Mouse (Mus musculus) embryo, embryonic 9.5 days (tissue): ENCODE measurements at regions not wholly inside any gene's neighbourhood (a gene's known extent, or its start where the extent isn't known, plus 50 kb on each side); places are given as distances from the start of the nearest gene placed in this dataset.

Experiments used
- DNase-seq: peaks from one replicate; pipeline ENCODE4 v3.0.0-alpha.2; 2017; ENCODE audit errors: extremely low spot score

GRCm38 (mm10) chr7:70649760-70650377, 283.3 kb upstream of the Nr2f2 start:
- DNase-seq: no peak

GRCm38 (mm10) chr7:70646801-70647200, 280.3 kb upstream of the Nr2f2 start:
- DNase-seq: no peak

DNA sequence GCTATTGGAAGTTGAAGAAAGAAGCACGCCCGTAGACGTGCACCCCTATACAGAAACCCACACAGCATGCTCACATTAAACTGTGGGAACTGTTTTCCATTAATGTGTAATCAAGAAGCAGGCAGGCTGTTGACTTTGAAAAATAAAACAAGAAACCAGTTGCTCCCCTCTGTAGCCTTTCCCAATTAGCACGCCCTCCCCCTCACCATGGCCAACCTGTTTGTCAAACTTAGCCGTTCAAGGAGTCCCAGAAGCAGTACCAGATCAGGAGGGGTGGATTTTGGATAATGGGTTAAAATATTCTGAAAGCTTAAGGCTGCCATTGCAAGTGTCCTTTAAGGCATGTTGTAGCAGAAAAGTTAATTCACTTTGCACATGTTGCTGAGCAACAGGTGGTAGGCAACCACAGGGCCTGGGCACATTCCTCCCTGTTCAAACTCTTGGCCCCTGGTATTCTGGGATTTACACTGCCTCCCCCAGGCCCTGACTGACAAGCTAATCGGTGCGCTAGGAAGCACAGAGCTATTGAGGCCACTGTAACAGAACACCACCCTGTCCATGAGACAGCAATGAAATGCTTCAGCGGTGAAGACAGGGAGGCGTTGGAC, 277.3 kb upstream of the Nr2f2 start:
- peak; percentile 64 for DNase-seq

DNA sequence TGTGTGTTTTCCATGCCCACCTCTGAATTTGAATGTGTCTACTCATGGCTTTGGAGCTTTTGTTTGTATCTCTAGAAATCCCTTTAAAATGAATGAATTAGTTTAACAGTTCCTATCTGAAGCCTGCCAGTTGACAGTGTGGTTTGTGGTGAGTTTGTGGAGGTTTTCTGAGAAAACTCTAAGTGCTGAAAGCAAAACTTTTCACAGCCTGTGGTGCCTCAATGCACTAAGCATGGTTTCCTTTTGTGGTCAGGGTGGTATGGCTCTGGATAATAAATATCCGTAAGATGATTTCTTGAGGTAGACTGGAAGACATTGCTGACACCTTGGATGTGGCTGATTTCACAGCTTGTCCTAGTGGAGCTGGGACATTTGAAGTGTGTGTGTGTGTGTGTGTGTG, 276.5 kb upstream of the Nr2f2 start:
- no peak for DNase-seq

DNA sequence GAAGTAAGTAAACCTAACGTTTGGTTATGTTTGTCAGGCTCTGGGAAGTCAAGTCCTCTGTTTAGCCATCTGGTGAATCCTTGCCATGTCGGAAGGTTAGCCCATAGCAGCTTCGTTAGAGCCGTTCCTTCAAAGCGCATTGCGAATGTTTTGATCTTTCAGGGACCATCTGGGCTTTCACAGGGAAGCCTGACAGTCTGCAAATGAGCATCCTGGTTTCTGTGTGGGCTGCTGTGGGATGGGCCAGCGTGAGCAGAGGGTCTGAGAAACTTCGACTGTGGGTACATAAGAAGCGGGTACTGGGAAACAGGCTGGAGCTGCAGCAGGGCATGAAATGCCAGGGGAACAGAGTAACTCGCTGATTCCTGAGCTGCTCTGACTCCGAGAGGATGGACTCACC, 274.7 kb upstream of the Nr2f2 start:
- DNase-seq: peak; percentile 36

GRCm38 (mm10) chr7:70640574-70640973, 274.0 kb upstream of the Nr2f2 start:
- DNase-seq: no peak

- DNase-seq: no peak
Observed at GRCm38 (mm10) chr7:70638161-70638560, 271.6 kb upstream of the Nr2f2 start.

DNA sequence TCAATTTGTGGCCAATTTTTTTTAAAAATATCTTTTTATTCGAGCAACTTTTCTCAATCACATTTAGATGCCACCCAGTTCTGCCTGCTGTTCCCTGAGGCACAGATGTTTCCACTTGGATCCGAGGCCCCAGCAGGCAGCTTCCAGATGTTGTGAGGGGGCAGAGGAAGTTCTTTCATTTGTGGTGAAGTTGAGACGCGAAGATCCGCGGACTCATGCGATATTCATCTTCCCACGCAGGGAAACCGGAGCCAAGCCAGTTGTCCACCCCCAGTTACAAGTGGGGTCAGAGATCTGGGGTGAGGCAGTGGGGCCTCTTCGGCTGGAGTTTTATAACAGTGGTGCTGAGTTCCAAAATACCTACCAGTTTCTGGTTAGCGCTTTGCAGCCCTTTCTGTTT, 267.5 kb upstream of the Nr2f2 start:
- DNase-seq: peak; percentile 18

GRCm38 (mm10) chr7:70633577-70633976, 267.0 kb upstream of the Nr2f2 start:
- no peak for DNase-seq

DNA sequence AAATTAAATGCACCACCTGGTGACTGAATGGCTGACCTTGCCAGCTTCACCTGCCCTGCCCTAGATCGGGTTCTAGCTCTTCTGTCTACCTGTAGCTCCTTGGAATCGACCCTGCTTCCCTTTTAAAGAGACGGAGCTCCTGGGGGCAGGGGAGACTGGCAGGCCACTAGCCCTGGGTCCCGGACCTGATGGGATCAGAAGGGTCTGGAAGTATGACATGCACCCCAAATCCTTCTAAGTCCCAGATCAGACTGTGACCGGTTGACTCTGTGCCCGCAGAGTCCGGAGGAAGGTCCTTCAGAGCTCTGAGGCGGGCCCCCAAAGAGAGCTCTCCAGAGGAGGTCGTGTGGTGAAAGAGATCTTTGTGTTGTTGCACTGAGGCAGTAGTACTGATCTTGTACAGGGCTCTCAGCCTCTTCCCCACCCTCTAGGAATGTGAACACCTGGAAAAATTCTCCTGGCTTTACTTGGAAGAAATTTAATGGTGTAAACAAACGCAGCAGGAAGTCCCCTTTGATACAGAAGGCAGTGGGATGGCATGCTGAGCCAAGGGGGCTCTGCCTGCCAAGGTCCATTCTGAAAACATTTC, 259.2 kb upstream of the Nr2f2 start:
- DNase-seq: peak; percentile 42

- DNase-seq: peak; percentile 91
Observed at GRCm38 (mm10) chr7:70624727-70625642, 258.4 kb upstream of the Nr2f2 start.

GRCm38 (mm10) chr7:70624031-70624726, 257.6 kb upstream of the Nr2f2 start:
- no peak for DNase-seq

GRCm38 (mm10) chr7:70619400-70619799, 252.9 kb upstream of the Nr2f2 start:
- DNase-seq: no peak

- no peak for DNase-seq
Observed at GRCm38 (mm10) chr7:70618270-70618669, 251.7 kb upstream of the Nr2f2 start.

- DNase-seq: no peak
Observed at GRCm38 (mm10) chr7:70606511-70606910, 240.0 kb upstream of the Nr2f2 start.

- no peak for DNase-seq
Observed at GRCm38 (mm10) chr7:70604471-70605174, 238.1 kb upstream of the Nr2f2 start.

DNA sequence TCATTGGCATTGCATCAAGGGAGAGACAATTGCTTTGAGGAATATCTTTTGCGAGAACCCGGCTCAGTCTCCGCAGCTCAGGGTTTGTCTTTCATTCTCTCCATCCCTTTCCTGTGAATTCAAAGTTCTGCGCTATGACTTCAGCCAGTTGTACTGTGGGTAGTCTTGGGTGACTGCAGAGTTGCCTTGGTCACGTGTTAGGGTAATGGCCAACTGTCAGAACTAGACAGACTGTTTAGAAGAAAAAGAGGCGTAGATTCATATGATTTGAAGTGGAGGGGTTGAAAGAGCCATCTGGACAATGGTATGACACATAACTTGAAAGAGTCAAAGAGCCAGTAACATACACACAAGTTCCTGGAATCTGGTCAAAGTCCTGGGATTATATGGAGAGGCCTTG, 226.5 kb upstream of the Nr2f2 start:
- no peak for DNase-seq

DNA sequence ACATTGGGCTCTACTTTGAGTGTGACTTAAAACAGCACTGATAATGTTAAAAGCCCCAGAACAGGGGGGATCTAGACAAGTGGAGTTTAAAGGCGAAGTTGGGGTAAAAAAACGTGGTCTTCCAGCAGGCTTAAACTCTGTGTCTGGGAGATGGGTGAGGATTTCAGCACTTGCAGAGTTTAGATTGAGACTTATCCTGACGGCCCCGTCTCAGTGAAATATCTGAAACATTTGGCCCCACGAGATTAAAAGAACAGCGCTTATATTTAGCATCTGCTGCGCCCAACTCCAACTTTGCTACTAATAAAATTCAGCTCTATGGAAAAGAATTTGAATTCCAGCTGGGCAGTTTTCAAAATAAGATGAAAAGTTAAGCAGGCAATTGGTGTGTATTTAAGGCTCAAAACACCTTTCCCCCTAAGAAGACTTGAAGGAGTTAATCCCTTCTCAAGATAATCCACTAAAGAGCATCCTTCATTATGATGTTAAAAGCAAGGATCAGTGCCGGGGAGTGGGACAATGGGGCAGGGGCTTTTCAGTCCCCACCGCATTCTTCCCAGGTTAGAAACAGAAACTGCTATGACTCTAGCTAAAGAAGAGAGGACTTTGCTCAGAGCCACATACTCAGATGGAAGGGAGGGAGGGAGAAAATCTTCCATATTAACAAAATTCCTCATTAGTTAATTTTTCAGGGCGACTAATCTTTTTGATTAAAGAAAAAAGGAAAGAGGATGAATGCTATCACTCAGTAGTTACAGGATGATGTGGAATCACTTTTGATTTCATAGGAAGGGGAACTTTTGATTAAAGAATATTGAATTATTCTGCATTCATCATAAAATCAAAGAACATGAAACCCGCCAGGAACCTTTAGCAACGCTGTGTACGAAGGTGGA, 225.1 kb upstream of the Nr2f2 start:
- DNase-seq: peak; percentile 41

DNA sequence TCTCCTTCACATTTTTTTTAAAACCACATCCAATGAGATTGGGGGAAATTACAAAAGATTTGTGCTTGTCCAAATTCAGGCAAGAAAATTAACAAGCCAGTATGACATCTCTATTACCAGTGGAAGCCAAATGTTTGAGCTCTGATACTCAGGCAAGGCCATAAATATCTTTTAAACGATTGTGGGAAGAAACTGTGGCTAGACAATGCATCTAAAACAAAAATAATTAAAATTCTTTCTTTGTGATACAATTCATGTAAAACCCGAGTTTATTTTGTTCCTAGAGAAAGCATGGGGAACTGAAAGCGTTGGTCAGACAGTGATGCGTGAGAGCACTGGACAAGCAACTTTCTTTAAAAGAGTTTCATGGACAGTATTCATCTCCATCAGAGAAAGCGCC, 223.2 kb upstream of the Nr2f2 start:
- no peak for DNase-seq

DNA sequence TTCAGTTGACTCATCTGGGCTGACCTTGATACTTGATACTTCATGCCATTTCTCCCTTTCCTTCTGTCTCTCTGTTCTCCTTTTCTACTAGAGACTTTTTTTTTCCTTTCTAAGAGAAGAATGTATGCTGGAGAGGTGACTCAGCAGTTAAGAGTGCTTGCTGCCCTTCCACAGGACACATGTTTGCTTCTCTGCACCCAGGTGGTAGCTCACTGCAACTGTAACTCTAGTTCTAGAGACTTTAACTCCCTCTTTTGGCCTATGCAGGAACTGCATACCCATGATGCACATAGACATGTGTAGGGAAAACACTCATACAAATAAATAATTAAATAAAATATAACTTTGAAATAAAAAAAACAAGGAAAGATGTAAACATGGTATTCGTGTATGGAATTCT, 221.5 kb upstream of the Nr2f2 start:
- DNase-seq: no peak
